Mouse (Mus musculus) hindlimb bud, embryonic 11.5 days (tissue): ENCODE results near the gene Ski.

Experiments
- DNase-seq: peaks from one replicate; pipeline ENCODE4 v3.0.0-alpha.2; 2012; ENCODE audit warnings: low read depth, low spot score; ENCODE audit errors: extremely low spot score

Ski gene

GRCm38 (mm10) chr4:155184248-155185070, 37.9 kb downstream of the Ski start:
- no peak for DNase-seq

DNA sequence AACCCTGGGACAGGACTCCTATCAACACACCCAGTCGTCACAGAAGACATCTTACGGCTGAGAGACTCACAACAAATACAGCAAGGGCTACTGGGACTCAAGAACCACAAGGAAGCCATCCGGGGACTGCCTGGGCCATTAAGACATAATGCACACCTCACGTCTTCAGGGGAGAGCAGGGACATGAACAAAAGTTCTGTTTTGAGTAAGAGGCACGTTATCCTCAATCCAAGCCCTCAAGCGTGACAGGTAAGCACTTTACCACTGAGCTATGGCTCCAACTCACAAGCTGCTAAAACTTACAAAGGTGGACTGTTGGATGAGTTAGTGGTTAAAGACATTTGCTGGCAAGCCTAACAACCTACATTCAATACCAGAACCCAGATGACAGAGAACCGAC, 39.2 kb downstream of the Ski start:
- DNase-seq = no peak

GRCm38 (mm10) chr4:155178981-155179512, 43.3 kb downstream of the Ski start:
- DNase-seq = no peak

DNA sequence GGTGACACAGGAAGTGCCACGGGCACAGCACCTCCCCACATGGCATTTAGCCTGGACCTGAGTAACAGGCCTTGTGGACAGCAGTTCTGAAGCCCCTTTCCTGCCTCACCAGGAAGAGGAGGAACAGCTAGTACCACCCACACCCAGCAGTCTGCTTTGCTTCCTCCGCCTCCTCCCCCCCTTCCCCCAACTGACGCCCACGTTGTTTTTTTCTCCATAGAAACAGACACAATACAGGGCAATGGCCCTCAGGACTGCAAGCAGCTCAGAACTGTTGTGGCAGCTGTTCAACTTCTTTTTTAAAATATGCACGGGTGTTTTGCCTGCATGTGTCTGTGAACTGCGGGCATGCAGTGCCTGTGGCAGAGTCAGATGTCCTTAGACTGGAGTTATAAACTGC, 44.1 kb downstream of the Ski start:
- DNase-seq = no peak

- DNase-seq = no peak
These were observed 46.2 kb downstream of the Ski start for GRCm38 (mm10) chr4:155176210-155176609.

GRCm38 (mm10) chr4:155173822-155174785, 48.3 kb downstream of the Ski start:
- no peak for DNase-seq

GRCm38 (mm10) chr4:155172909-155173821, 49.2 kb downstream of the Ski start:
- DNase-seq = no peak

DNA sequence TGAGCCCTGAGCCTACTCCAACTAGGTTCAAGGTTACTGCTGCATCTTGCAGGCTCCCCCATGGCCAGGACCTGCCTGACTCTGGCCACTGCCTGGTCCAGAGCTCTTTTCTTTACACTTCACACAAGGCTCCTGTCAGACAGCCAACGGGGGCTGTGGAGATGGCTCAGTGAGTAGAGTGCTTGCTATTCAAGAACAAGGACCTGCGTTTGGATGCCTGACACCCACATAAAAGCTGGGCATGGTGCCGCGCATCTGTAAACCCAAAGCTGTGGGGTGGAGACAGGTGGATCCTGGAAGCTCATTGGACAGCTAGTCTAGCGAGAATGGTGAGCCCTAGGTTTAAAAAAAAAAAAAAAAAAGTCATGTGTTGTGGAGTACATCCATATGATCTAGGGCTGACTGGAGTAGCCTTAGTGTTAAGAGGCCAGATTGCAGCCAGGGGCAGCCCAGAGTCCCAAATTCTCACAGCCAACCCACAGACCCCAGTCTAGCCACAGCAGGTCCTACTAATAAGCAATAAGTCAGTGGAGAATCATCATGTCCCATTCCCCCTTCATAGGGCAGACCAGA, 50.3 kb downstream of the Ski start:
- DNase-seq = no peak

GRCm38 (mm10) chr4:155170614-155171212, 51.7 kb downstream of the Ski start:
- DNase-seq = no peak

- DNase-seq = no peak
These were observed 53.5 kb downstream of the Ski start for GRCm38 (mm10) chr4:155168835-155169252.

GRCm38 (mm10) chr4:155165861-155166260, 56.5 kb downstream of the Ski start:
- no peak for DNase-seq

GRCm38 (mm10) chr4:155164550-155164949, 57.8 kb downstream of the Ski start:
- no peak for DNase-seq

DNA sequence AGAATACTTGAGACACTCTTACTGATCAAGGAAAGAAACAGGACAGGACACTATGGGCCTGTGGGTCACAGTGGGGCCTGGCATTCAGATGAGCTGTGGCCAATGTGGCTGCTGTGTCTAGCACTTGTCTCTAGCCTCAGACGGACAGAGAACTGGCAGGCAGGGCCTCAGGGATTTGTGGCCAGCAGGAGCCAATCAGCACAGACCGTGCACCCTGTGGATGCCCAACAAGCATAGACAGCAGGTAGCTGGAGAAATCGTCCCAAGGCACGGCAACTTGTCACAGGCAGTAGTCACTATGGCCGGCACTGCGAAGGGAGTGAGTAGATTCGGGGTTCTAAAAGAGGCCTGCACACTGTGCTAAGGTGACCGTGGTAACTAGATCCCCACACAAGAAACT, 58.7 kb downstream of the Ski start:
- DNase-seq = no peak

GRCm38 (mm10) chr4:155163320-155163651, 59.1 kb downstream of the Ski start:
- no peak for DNase-seq

DNA sequence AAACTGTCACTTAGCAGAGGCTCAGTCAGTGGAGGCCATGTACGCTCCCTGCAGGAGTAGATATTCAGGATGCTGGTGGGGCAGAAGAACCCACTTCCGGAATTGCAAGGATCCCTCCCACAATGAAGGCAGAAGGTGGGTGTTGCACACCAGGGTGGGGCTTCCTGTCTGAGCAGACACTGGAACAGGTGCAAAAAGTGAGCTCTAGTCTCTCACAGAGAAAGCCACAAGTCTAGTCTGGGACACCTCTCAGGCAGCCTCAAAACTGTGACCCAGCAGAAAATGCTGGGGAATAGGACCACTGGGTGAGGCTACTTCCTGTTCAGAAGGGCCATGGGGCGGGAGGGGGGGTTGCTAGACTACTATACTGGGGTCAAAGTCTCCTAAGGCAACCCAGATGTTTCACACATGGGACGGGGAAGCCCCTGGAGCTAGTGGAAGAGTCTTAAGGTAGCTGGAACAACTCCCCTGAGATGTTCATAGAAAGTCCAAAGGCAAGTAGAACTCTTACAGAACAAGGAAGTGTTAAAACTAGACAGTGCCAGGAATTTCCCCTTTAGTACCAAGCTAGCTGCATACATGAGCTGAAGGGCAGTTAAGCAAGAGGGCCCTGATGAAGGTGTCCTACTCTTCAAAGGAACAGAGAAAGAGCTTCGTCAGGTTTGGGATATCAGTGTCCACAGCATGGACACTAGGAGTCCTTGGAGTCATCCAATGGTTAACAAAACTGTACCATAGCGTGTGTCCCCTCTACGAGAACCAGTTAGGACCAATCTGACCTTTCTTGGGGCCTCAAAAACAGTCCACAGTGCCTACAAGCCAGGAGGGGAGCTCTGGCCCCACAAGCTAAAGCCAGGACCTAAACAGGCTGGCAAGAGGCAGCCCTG, 59.7 kb downstream of the Ski start:
- no peak for DNase-seq

- DNase-seq = no peak
These were observed 63.9 kb downstream of the Ski start for GRCm38 (mm10) chr4:155158543-155158917.

- DNase-seq = no peak
These were observed 64.4 kb downstream of the Ski start for GRCm38 (mm10) chr4:155157871-155158542.

DNA sequence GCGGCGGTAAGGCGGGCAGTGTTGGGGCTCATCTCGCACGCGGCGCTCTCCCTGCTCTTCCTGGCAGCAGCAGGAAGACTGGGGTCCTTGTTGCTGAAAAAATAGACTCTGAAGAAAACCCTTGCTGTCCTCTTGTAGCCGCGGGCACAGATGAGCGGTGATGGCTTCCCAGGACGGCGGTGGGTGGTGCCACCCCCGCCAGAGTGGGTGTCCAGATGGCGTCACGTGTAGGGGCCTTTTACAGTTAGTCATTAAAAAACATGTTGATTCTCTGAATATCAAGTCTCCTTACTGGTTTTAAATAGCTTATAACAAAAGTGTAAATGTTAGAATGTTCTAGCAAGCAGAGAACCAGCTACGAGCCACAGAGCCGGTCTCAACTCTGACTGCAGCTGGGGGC, 65.7 kb downstream of the Ski start:
- no peak for DNase-seq
